Mouse (Mus musculus) midbrain, embryonic 10.5 days (tissue): ENCODE data around the gene Lmbrd1. TPM values are rescaled to one million over a fixed set of nuclear protein-coding genes. Genes with fewer than 3 reads are reported as not detected.
"Not testable (repeated sequence)": the region's sequence is repeated elsewhere in the genome, so short reads cannot be mapped to it uniquely, and the experiment has no call there.

Source experiments
- DNase-seq: peaks from one replicate; pipeline ENCODE4 v3.0.0-alpha.2; 2017; ENCODE audit warnings: low spot score
- H3K27ac ChIP-seq: fragments of 300-500 bp; sonication (generic); replicated peaks from 2 replicates; pipeline ENCODE4 v1.5.1; 2016; ENCODE audit warnings: mild to moderate bottlenecking
- H3K27me3 ChIP-seq: fragments of 300-500 bp; sonication (generic); 2 replicates; pipeline ENCODE4 v1.6.1; 2016; ENCODE audit warnings: low read depth, mild to moderate bottlenecking; ENCODE audit not compliant: poor library complexity, severe bottlenecking
- H3K36me3 ChIP-seq: fragments of 300-500 bp; sonication (generic); 2 replicates; pipeline ENCODE4 v1.6.1; 2016; ENCODE audit warnings: mild to moderate bottlenecking, moderate library complexity
- H3K4me1 ChIP-seq: fragments of 300-500 bp; sonication (generic); 2 replicates; pipeline ENCODE4 v1.6.1; 2016
- H3K4me3 ChIP-seq: fragments of 300-500 bp; sonication (generic); 2 replicates; pipeline ENCODE4 v1.5.1; 2016; ENCODE audit warnings: mild to moderate bottlenecking, moderate library complexity
- H3K9me3 ChIP-seq: fragments of 300-500 bp; sonication (generic); replicated peaks from 2 replicates; pipeline ENCODE4 v1.6.1; 2016; ENCODE audit warnings: mild to moderate bottlenecking
- WGBS: fragments of 180-500 bp; shearing (Covaris S2); methylation state at CpG from one replicate; pipeline ENCODE4 v1.1.7; 2016; 5-methylcytosine and 5-hydroxymethylcytosine counted together
- polyA plus RNA-seq: library from polyadenylated mRNA; unstranded; fragments of >200 nt; fragmentation: Nextera tagmentation; extraction: Ambion mirVana; gene quantifications from 2 replicates; pipeline ENCODE4 v1.2.1, GENCODE M21; 2016

Gene Lmbrd1
- polyA plus RNA-seq: 24.4 and 26.9 TPM in 2 replicates

DNA sequence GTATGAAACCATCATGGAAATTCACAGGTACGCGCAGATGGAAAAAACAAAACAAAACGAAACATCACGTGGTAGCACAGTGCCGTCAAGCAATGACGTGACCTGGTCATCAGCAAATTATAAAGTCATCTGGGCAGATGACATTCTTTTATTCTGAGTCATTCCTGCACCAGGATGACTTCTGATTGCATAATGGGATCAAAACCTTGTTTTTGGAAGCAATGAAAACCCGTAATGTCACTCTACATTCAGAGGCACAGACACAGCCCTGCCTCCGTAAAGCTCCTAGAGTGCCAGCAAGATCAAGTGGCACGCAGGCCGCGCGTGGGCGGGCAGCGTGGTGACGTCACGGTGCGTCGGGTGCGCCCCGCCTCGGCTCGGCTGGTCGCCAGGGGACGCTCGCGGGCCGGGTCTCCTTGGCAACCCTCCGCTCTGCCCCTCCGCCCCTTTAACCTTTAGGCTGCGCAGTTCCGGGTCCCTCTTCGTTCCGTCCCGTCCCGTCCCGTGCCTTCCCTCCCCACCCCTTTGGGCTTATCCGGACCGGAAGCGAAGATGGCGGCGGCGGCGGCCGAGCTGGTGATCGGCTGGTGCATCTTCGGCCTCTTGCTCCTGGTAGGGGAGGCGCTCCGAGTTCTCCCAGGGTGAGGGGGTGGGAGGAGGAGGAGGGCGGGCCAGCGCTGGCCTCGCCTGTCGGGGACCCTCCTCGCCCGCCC is at the start of gene Lmbrd1:
Gene Lmbrd1, plus strand, starts transcription at position 426 of the 713 bp plus-strand sequence.
- Histone ChIP-seq H3K27ac (peak within 1 kb of the TSS; percentile 93), H3K27me3 (no peaks in the 10 kb centered on the region), H3K4me3 (peak within 1 kb of the TSS; percentile 83), H3K4me1 (peaks cover 11% of the 10 kb centered on the region), H3K36me3 (0 out of 2 replicates have a peak, but pooled peaks cover 3% of the 10 kb centered on the region), H3K9me3 (no peaks in the 10 kb centered on the region)
- 3% methylated on average over 53 of the region's 54 CpGs for WGBS
- peak; percentile 93 for DNase-seq

DNA sequence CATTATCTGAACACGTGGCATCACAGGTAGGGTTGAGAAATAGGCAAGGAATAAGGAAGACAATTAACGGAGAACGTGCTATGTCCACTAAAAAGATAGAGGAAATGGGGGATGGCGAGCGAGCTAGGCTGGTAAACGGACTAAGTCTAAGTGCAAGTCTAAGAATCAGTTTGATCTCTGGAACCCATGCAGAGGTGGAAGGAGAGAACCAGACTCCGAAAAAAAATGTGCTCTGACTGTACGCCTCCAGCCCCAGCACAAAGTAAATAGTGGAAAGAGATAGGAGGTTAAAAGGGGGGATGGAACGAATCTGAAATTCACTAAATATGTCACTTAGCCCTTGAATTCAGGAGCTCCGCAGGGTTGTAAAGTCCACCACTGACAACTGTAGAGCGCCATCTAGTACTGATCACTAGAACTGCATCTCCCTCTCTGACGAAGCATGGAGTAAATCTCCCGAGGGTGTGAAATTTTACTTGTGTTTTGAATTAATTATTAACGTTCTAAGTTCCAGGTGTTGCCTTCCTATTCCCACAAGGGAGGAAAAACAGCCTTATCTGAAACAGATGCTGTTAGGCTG is 44.8 kb upstream of the Lmbrd1 start:
- no peaks in the 10 kb centered on the region for H3K4me1 ChIP-seq
- WGBS: 42% methylated on average over 14 of the region's 14 CpGs
- H3K9me3 ChIP-seq: no peaks in the 10 kb centered on the region
- no peak overlapping the region for H3K27ac ChIP-seq
- H3K27me3 ChIP-seq: no peaks in the 10 kb centered on the region
- no peak overlapping the region for H3K4me3 ChIP-seq
- no peaks in the 10 kb centered on the region for H3K36me3 ChIP-seq
- peak; percentile 14 for DNase-seq

DNA sequence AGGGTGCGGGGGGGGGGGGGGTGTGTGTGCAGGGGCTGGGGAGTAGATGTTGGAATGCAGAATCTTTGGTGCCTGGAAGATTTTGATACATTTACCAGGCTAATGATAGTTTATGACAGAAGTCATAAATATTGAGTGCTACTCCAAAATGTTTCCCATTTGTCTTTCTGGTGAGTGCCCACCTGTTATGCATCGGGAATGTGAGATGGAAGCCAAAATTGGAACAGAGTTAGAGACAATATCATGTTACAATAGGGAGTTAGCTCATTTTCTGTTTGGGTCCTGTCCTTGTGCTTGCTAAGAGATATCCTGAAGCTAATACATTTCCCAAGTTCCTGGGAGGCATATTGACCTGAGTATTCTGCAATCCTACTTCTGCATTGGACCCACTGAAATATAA is 28.3 kb upstream of the Lmbrd1 start:
- Histone ChIP-seq H3K4me3 (no peak overlapping the region), H3K27ac (no peak overlapping the region), H3K9me3 (no peaks in the 10 kb centered on the region), H3K4me1 (no peaks in the 10 kb centered on the region; the same call in 1 of the 2 replicates), H3K27me3 (no peaks in the 10 kb centered on the region), H3K36me3 (no peaks in the 10 kb centered on the region)
- no peak for DNase-seq
- 100% methylated on average over 1 of the region's 2 CpGs for WGBS

DNA sequence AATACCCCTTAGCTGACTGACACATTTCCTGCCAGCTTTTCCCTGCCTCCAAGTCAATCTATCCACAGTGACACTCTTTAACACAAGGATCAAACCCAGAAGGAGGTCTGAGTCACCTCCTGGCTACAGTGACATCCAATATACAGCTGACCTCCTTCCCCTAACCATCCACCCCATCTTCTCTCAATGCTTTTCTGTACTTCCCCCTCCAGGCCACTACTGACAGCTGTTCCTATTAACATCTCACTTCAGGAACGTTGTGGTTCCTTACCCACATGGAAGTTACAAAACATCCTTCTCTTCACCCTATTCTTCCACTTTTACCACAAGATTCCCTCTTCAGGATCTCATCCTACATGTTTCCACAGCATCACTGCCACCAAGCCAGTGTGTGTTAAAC is 18.5 kb upstream of the Lmbrd1 start:
- H3K4me3 ChIP-seq: no peak overlapping the region
- WGBS: 75% methylated on average over 1 of the region's 1 CpGs
- H3K27ac ChIP-seq: no peak overlapping the region
- no peak for DNase-seq
- no peaks in the 10 kb centered on the region; the same call in 1 of the 2 replicates for H3K9me3 ChIP-seq
- no peaks in the 10 kb centered on the region for H3K36me3 ChIP-seq
- no peaks in the 10 kb centered on the region for H3K4me1 ChIP-seq
- H3K27me3 ChIP-seq: no peaks in the 10 kb centered on the region

DNA sequence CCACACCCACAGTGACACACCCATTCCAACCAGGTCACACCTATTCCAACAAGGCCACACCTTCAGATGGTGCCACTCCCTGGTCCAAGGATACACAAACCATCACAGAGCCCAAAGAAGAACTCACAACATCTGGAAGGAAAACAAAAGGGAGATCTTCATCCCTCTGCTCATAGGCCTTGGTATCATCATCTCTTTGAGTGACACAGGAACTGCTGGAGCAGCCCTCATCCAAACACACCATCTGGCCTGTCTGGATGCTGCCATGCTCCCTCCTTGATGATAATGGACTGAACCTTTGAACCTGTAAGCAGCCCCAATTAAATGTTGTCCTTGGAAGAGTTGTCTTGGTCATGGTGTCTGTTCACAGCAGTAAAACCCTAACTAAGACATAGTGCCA is 17.8 kb upstream of the Lmbrd1 start:
- not testable (repeated sequence) for H3K27me3 ChIP-seq, DNase-seq, H3K4me1 ChIP-seq, H3K36me3 ChIP-seq, H3K27ac ChIP-seq, H3K4me3 ChIP-seq, H3K9me3 ChIP-seq

DNA sequence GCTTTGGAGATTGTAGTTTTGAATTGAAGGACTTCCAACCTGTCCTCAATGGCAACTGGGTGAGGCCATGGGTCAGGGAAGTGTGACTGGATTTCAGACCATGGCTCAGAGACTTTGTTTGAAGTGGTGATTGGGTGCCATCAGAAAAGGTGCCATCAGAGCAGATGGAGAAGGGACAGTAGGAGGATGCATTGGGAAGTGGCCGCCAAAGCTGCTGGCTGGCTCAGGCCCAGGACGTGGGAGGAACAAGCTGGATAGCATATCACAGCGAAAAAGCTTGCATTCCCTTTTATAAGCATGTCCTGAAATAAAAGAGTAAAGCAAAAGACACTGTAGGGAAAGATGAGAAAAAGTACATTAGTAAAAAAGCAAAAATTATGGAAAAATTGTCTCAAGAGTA is 16.9 kb upstream of the Lmbrd1 start:
- Histone ChIP-seq H3K36me3 (no peaks in the 10 kb centered on the region), H3K27ac (no peak overlapping the region), H3K27me3 (no peaks in the 10 kb centered on the region), H3K4me1 (no peaks in the 10 kb centered on the region), H3K9me3 (no peaks in the 10 kb centered on the region; the same call in 1 of the 2 replicates), H3K4me3 (no peak overlapping the region)
- WGBS: 81% methylated on average over 3 of the region's 3 CpGs
- no peak for DNase-seq

DNA sequence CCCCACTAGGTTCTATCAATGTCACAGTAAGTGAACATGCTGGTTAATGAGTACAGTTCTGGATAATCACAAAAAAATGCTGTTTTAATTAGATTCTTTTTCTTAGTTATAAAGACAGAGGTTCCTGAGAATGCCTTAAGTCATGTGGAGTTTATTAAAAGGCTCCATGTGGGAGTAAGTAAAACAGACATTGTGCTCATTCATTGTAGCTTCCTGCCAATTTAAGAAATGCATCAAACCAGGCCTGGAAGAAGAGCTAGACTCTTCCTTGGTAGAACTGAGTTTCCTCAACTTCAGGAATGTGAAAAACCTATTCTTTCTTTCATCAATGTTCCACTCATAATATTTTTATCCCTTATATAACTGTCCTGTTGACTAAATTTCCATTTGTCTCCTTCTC is 14.3 kb upstream of the Lmbrd1 start:
- no peaks in the 10 kb centered on the region for H3K4me1 ChIP-seq
- no peaks in the 10 kb centered on the region for H3K36me3 ChIP-seq
- DNase-seq: no peak
- H3K9me3 ChIP-seq: no peaks in the 10 kb centered on the region; the same call in 1 of the 2 replicates
- no peaks in the 10 kb centered on the region for H3K27me3 ChIP-seq
- H3K27ac ChIP-seq: no peak overlapping the region
- H3K4me3 ChIP-seq: no peak overlapping the region

DNA sequence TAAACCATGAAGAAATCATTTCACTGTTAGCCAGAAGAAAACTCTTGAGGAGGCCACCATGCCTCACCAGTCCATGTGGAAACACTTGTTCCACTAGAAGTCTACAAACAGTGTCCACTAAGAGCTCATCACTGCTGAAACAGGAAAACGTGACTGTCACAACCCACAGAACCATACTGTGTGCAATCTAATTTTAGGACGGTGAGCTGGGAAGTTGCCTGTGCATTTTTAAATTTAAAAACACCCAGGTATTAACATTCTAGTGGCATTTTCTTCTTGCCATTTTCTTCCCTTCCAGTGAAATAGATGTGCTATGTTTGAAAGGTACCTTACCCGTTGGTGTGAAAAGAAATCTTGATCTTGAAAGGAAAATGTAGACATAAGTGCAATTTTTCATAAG is 5.2 kb upstream of the Lmbrd1 start:
- Histone ChIP-seq H3K27me3 (no peaks in the 10 kb centered on the region), H3K4me3 (no peak overlapping the region), H3K27ac (no peak overlapping the region), H3K36me3 (no peaks in the 10 kb centered on the region), H3K4me1 (no peaks in the 10 kb centered on the region), H3K9me3 (no peaks in the 10 kb centered on the region)
- 84% methylated on average over 3 of the region's 3 CpGs for WGBS
- no peak for DNase-seq

DNA sequence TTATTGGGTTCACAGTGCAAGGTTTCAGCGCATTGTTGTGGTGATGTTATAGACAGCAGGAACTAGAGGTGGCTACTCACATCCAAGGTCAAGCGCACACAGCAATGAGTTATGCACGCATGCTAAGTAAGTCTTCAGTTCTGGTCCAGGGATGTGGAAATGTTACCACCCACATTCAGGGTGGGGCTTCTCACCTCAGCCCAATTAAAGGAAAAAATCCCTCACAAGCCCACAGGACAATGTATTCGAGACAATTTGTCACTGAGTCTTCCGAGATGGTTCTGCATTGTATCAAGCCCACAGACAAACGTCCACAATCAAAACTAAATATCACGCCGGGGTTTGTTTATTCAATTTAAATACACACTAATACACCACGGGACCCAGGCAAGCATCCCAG is 724 bp upstream of the Lmbrd1 start:
- H3K4me3 ChIP-seq: peak overlapping the region; percentile 83

DNA sequence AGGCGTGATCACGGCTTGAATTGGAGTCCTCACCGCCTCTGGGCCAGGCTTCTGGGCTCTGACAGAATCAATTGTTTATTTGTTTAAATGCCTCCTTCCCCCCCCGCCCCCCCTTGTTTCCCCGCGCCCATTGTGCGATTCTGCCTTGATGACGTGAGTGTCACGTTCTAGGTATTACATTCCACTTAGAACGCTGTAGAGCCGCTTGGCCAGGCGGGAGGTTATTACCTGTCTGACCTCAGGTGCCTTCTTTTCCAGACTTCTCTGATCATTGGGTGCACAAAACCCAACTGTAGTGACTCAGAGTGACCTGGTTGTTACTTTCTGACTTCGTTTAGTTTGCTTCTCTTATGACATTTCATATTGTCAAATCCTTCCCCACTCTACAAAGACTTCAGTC is 641 bp downstream of the Lmbrd1 start:
- H3K9me3 ChIP-seq: no peaks in the 10 kb centered on the region
- no peak for DNase-seq
- WGBS: 3% methylated on average over 13 of the region's 13 CpGs
- H3K4me1 ChIP-seq: peaks cover 11% of the 10 kb centered on the region
- peak overlapping the region; percentile 83 for H3K4me3 ChIP-seq
- H3K27ac ChIP-seq: peak overlapping the region; percentile 93
- H3K27me3 ChIP-seq: no peaks in the 10 kb centered on the region
- H3K36me3 ChIP-seq: 0 out of 2 replicates have a peak, but pooled peaks cover 3% of the 10 kb centered on the region

More for the DNA sequence above, 724 bp upstream of the Lmbrd1 start:
- peaks cover 11% of the 10 kb centered on the region for H3K4me1 ChIP-seq
- no peak for DNase-seq
- 93% methylated on average over 9 of the region's 9 CpGs for WGBS
- no peaks in the 10 kb centered on the region for H3K27me3 ChIP-seq
- no peak overlapping the region for H3K27ac ChIP-seq
- H3K36me3 ChIP-seq: 0 out of 2 replicates have a peak, but pooled peaks cover 2% of the 10 kb centered on the region
- no peaks in the 10 kb centered on the region for H3K9me3 ChIP-seq

DNA sequence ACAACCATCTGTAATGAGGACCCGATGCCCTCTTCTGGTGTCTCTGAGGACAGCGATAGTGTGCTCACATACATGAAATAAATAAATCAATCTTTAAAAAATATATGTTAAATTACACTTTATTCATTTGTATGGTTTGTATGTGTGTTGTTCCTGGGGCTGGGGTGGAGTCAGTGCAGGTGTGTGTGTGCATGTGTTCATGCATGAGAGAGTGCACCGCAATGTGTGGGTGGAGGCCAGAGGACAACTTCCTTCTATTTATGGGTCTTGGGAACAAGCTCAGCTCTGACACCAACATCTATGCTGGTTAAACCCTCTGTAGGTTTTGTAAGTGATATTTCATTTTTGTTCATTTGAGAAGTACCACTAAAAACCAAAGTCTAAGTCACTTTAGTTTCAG is 2.6 kb downstream of the Lmbrd1 start:
- peaks cover 11% of the 10 kb centered on the region for H3K4me1 ChIP-seq
- H3K9me3 ChIP-seq: no peaks in the 10 kb centered on the region
- no peak overlapping the region for H3K4me3 ChIP-seq
- H3K36me3 ChIP-seq: peaks cover 10% of the 10 kb centered on the region
- no peaks in the 10 kb centered on the region for H3K27me3 ChIP-seq
- no peak overlapping the region for H3K27ac ChIP-seq
- 96% methylated on average over 3 of the region's 3 CpGs for WGBS
- no peak for DNase-seq

DNA sequence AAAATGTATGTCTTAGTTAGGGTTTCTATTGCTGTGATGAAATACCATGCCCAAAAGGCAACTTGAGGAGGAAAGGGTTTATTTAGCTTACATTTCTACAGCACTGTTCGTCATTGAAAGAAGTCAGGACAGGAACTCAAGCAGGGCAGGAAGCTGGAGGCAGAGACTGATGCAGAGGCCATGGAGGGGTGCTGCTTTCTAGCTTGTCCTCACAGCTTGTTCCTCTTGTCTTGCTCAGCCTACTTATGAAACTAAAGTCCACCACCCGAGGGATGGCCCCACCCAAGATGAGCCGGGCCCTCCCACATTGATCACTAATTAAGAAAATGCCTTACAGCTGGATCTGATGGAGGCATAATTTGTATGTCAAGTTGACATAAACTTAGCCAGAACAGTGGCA is 3.5 kb downstream of the Lmbrd1 start:
- 80% methylated on average over 3 of the region's 3 CpGs for WGBS
- DNase-seq: no peak
- Histone ChIP-seq H3K27me3 (no peaks in the 10 kb centered on the region), H3K9me3 (no peaks in the 10 kb centered on the region), H3K27ac (no peak overlapping the region), H3K4me3 (no peak overlapping the region), H3K4me1 (peaks cover 11% of the 10 kb centered on the region), H3K36me3 (peaks cover 18% of the 10 kb centered on the region)

DNA sequence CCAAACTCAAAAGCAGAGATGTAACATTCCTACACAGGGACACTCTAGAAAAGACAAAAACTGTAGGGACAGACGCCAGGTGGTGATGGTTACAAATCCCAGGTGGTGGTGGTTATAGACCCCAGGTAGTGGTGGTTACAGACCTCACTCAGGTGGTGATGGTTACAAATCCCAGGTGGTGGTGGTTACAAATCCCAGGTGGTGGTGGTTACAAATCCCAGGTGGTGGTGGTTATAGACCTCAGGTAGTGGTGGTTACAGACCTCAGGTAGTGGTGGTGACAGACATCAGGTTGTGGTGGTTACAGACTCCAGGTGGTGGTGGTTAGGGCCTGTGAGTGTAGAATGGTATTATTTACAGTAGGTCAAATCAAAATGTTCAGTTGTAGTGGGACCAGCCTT is 5.5 kb downstream of the Lmbrd1 start:
- peaks cover 30% of the 10 kb centered on the region for H3K36me3 ChIP-seq
- H3K9me3 ChIP-seq: no peaks in the 10 kb centered on the region
- H3K27ac ChIP-seq: no peak overlapping the region
- no peak overlapping the region for H3K4me3 ChIP-seq
- 78% methylated on average over 1 of the region's 1 CpGs for WGBS
- peak; percentile 51 for DNase-seq
- peaks cover 11% of the 10 kb centered on the region for H3K4me1 ChIP-seq
- H3K27me3 ChIP-seq: no peaks in the 10 kb centered on the region
